Comparison of ENCODE assay signal across 9 mouse cellular contexts in genomic region chr9:91363011-91363730, GRCm38 (mm10). TPM values are rescaled to one million over a fixed set of nuclear protein-coding genes. Genes with fewer than 3 reads are reported as not detected.
DNase-seq lines count a peak whose midpoint lies in the region; ATAC-seq and TF ChIP-seq lines count a peak whose summit lies in the region.
"Had no signal": no experiment of that assay in that cellular context is flagged by ENCODE, and none has a peak within 500 bp of the region (broad histone marks: within the 10 kb centered on the region; RNA-seq: fewer than 3 reads in every experiment).

No protein-coding gene starts in this region.

- WGBS in forebrain, embryonic 16.5 days: 9% methylated on average over 14 of the region's 14 CpGs
- WGBS in midbrain, embryonic 15.5 days: 4% methylated on average over 14 of the region's 14 CpGs
- WGBS in kidney, embryonic 16.5 days: 2% methylated on average over 14 of the region's 14 CpGs

- peak overlapping the region; percentile 42 for H3K27ac ChIP-seq in forebrain, embryonic 16.5 days (ENCODE audit: low read length)
- peak overlapping the region; percentile 87 for H3K27ac ChIP-seq in midbrain, embryonic 15.5 days
- no peak overlapping the region for H3K27ac ChIP-seq in kidney, embryonic 16.5 days (ENCODE audit: low read length)

- no peak for TF ChIP-seq CTCF in brain, embryonic 14.5 days (IDR thresholded peaks at IDR 0.05; ENCODE audit: borderline replicate concordance, extremely low read depth, insufficient read depth, insufficient read length)

- H3K9me3 ChIP-seq in forebrain, embryonic 16.5 days (ENCODE audit: control insufficient read depth, low read length): no peaks in the 10 kb centered on the region
- H3K9me3 ChIP-seq in midbrain, embryonic 15.5 days: no peaks in the 10 kb centered on the region
- H3K9me3 ChIP-seq in kidney, embryonic 16.5 days (ENCODE audit: low read length): no peaks in the 10 kb centered on the region

- H3K9ac ChIP-seq in forebrain, embryonic 16.5 days (replicated peaks; ENCODE audit: low read depth, low read length): peak overlapping the region; percentile 70
- H3K9ac ChIP-seq in midbrain, embryonic 15.5 days: peak overlapping the region; percentile 55
- H3K9ac ChIP-seq in kidney, embryonic 16.5 days (replicated peaks; ENCODE audit: low read length): no peak overlapping the region

- H3K4me1 ChIP-seq in forebrain, embryonic 16.5 days (replicated peaks; ENCODE audit: control insufficient read depth, insufficient read depth, low read length): peaks cover 28% of the 10 kb centered on the region
- H3K4me1 ChIP-seq in midbrain, embryonic 15.5 days: peaks cover 7% of the 10 kb centered on the region; the same call in 1 of the 2 replicates
- H3K4me1 ChIP-seq in kidney, embryonic 16.5 days (ENCODE audit: insufficient read depth, low read length): peaks cover 11% of the 10 kb centered on the region; the same call in 1 of the 2 replicates

- peak overlapping the region; percentile 53 for H3K4me3 ChIP-seq in forebrain, embryonic 16.5 days (replicated peaks; ENCODE audit: low read length)
- peak overlapping the region; percentile 51 for H3K4me3 ChIP-seq in midbrain, embryonic 15.5 days
- no peak overlapping the region for H3K4me3 ChIP-seq in kidney, embryonic 16.5 days (ENCODE audit: low read length)

- peak overlapping the region; percentile 52 for H3K4me2 ChIP-seq in forebrain, embryonic 16.5 days (ENCODE audit: low read length)
- peak overlapping the region; percentile 45 for H3K4me2 ChIP-seq in midbrain, embryonic 15.5 days
- H3K4me2 ChIP-seq in kidney, embryonic 16.5 days (replicated peaks; ENCODE audit: low read depth, low read length): no peak overlapping the region

- DNase-seq in brain, embryonic 14.5 days (ENCODE audit: low read depth): peak; percentile 55
- peak; percentile 54 to 55 for DNase-seq in cerebellum, postnatal 25 days
- DNase-seq in frontal cortex, postnatal 10 days (ENCODE audit: low spot score in 2 of 2): no peak
- no peak for DNase-seq in urinary bladder, postnatal 10 days (ENCODE audit: low spot score)
- DNase-seq in lung, adult 18-20 months: no peak
- DNase-seq: lung, adult 2 months had no signal

- H3K27me3 ChIP-seq in forebrain, embryonic 16.5 days (replicated peaks; ENCODE audit: control insufficient read depth, insufficient read depth, low read length): peaks cover 13% of the 10 kb centered on the region
- H3K27me3 ChIP-seq in midbrain, embryonic 15.5 days (replicated peaks): peaks cover 13% of the 10 kb centered on the region
- H3K27me3 ChIP-seq in kidney, embryonic 16.5 days (ENCODE audit: insufficient read depth, low read length): peaks cover 87% of the 10 kb centered on the region

- no peak for TF ChIP-seq POLR2A in brain, embryonic 14.5 days (IDR thresholded peaks at IDR 0.05; ENCODE audit: borderline replicate concordance, extremely low read depth, insufficient read depth, insufficient read length, poor library complexity, severe bottlenecking)

- H3K36me3 ChIP-seq in forebrain, embryonic 16.5 days (ENCODE audit: control insufficient read depth, insufficient read depth): no peaks in the 10 kb centered on the region
- H3K36me3 ChIP-seq in midbrain, embryonic 15.5 days (replicated peaks): no peaks in the 10 kb centered on the region
- H3K36me3 ChIP-seq in kidney, embryonic 16.5 days (ENCODE audit: insufficient read depth, low read length): no peaks in the 10 kb centered on the region

- ATAC-seq in forebrain, embryonic 16.5 days: no peak
- no peak for ATAC-seq in midbrain, embryonic 15.5 days (replicated peaks)
- ATAC-seq in kidney, embryonic 16.5 days (ENCODE audit: low FRiP score, low TSS enrichment): no peak

RNA-seq across cellular contexts. Expression of gene Zic4, which starts 1.0 kb away (rescaled TPM):
- 89.6 and 91.1 TPM in 2 replicates for polyA plus RNA-seq in brain, embryonic 14.5 days (2012; rRNA removed)
- polyA plus RNA-seq in forebrain, embryonic 16.5 days (2015; fragmentation: Nextera tagmentation; extraction: Ambion mirVana): 28.3 and 47.6 TPM in 2 replicates
- polyA plus RNA-seq in midbrain, embryonic 15.5 days (2015; fragmentation: Nextera tagmentation; extraction: Ambion mirVana): 53.1 and 59.1 TPM in 2 replicates
- not detected in 2 replicates for polyA plus RNA-seq in kidney, embryonic 16.5 days (2015; fragmentation: Nextera tagmentation; extraction: Ambion mirVana)
- polyA plus RNA-seq: lung, adult 2 months had no signal

RNA-seq across cellular contexts. Expression of gene Zic1, which starts 2.4 kb away (rescaled TPM):
- polyA plus RNA-seq in brain, embryonic 14.5 days (2012; rRNA removed): 576 and 642 TPM in 2 replicates
- 4.5 and 8.0 TPM in 2 replicates for polyA plus RNA-seq in forebrain, embryonic 16.5 days (2015; fragmentation: Nextera tagmentation; extraction: Ambion mirVana)
- polyA plus RNA-seq in midbrain, embryonic 15.5 days (2015; fragmentation: Nextera tagmentation; extraction: Ambion mirVana): 10.0 and 11.6 TPM in 2 replicates
- not detected in 2 replicates for polyA plus RNA-seq in kidney, embryonic 16.5 days (2015; fragmentation: Nextera tagmentation; extraction: Ambion mirVana)

Comparison
In these comparisons a context has a peak if more than half of its experiments do, and no peak if none do; other contexts are left out.
1. DNase-seq: peak in brain, embryonic 14.5 days (single experiment) and cerebellum, postnatal 25 days (2 of 2); none in frontal cortex, postnatal 10 days (0 of 2), urinary bladder, postnatal 10 days (single experiment) and lung, adult 18-20 months (0 of 2).
2. RNA of gene Zic4, which starts 1.0 kb away (polyA plus RNA-seq): 89.6 to 91.1 TPM in brain, embryonic 14.5 days, 53.1 to 59.1 TPM in midbrain, embryonic 15.5 days and 28.3 to 47.6 TPM in forebrain, embryonic 16.5 days; not detected in kidney, embryonic 16.5 days; every median in the first group is over 10 times any median in the second.
3. RNA of gene Zic1, which starts 2.4 kb away (polyA plus RNA-seq): 576 to 642 TPM in brain, embryonic 14.5 days; 10.0 to 11.6 TPM in midbrain, embryonic 15.5 days, 4.5 to 8.0 TPM in forebrain, embryonic 16.5 days and not detected in kidney, embryonic 16.5 days; every median in the first group is over 10 times any median in the second.